Mouse (Mus musculus) MEL (cell line): ENCODE results near the gene 4930432K21Rik. TPM values are rescaled to one million over a fixed set of nuclear protein-coding genes. Genes with fewer than 3 reads are reported as not detected.

ENCODE experiments used
- DNase-seq: peaks from one replicate; pipeline ENCODE4 v3.0.0; 2011; ENCODE audit warnings: low read depth, low spot score
- H3K27ac ChIP-seq: 2 replicates; pipeline ENCODE4 v1.5.1; 2012; ENCODE audit warnings: low read depth, mild to moderate bottlenecking, control low read depth, low read length, moderate library complexity; ENCODE audit not compliant: control insufficient read depth
- H3K27me3 ChIP-seq, 2 experiments: fragments of 150-350 bp in 1 of 2; sonication (generic) in 1 of 2; 2 replicates each; pipeline ENCODE4 v1.6.1; 2012; ENCODE audit warnings: low read length in 2 of 2, mild to moderate bottlenecking in 2 of 2, improper control_type of control experiment in 1 of 2, moderate library complexity in 1 of 2; ENCODE audit not compliant: insufficient read depth in 2 of 2, control insufficient read depth in 1 of 2
- H3K36me3 ChIP-seq, 2 experiments: 2 replicates each; pipeline ENCODE4 v1.6.1; 2012 to 2014; ENCODE audit warnings: low read length in 2 of 2, improper control_type of control experiment in 1 of 2, inconsistent platforms in 1 of 2, mild to moderate bottlenecking in 1 of 2; ENCODE audit not compliant: insufficient read depth in 2 of 2, control insufficient read depth in 1 of 2
- H3K4me1 ChIP-seq, 2 experiments: fragments of 150-350 bp in 1 of 2; sonication (generic) in 1 of 2; 2 replicates each; pipeline ENCODE4 v1.6.1; 2012; ENCODE audit warnings: low read length in 2 of 2, improper control_type of control experiment in 1 of 2, mild to moderate bottlenecking in 1 of 2; ENCODE audit not compliant: insufficient read depth in 2 of 2, control insufficient read depth in 1 of 2
- H3K4me3 ChIP-seq, 2 experiments: fragments of 150-350 bp in 1 of 2; sonication (generic) in 1 of 2; 2 replicates each; pipeline ENCODE4 v1.5.1; 2012; ENCODE audit warnings: low read depth in 2 of 2, low read length in 2 of 2, mild to moderate bottlenecking in 2 of 2, moderate library complexity in 2 of 2, control low read depth in 1 of 2, improper control_type of control experiment in 1 of 2; ENCODE audit not compliant: control insufficient read depth in 1 of 2, insufficient read depth in 1 of 2
- H3K79me2 ChIP-seq: 2 replicates; pipeline ENCODE4 v1.6.1; 2012; ENCODE audit warnings: mild to moderate bottlenecking, low read length, moderate library complexity; ENCODE audit not compliant: control insufficient read depth, poor library complexity, insufficient read depth
- H3K9ac ChIP-seq: 2 replicates; pipeline ENCODE4 v1.6.1; 2012; ENCODE audit warnings: low read depth, mild to moderate bottlenecking, control low read depth, low read length, moderate library complexity; ENCODE audit not compliant: control insufficient read depth, poor library complexity, severe bottlenecking
- H3K9me3 ChIP-seq: fragments of 150-350 bp; sonication (generic); replicated peaks from 2 replicates; pipeline ENCODE4 v1.6.1; 2012; ENCODE audit warnings: mild to moderate bottlenecking, low read length, improper control_type of control experiment, moderate library complexity; ENCODE audit not compliant: insufficient read depth
- CHD1 ChIP-seq: IDR thresholded peaks from 2 replicates; pipeline ENCODE4 v1.6.1; 2012; ENCODE audit warnings: low read depth, mild to moderate bottlenecking, inconsistent platforms, low read length, improper control_type of control experiment
- CHD2 ChIP-seq: IDR thresholded peaks from 2 replicates; pipeline ENCODE4 v1.6.1; 2011; ENCODE audit warnings: low read length, improper control_type of control experiment
- CTCF ChIP-seq, 3 experiments: IDR thresholded peaks in 2 of 3; conservative IDR thresholded peaks in 1 of 3; 2 replicates each; pipeline ENCODE4 v1.5.1; 2011 to 2012; ENCODE audit warnings: low read length in 3 of 3, low read depth in 2 of 3, mild to moderate bottlenecking in 2 of 3, improper control_type of control experiment in 1 of 3, inconsistent platforms in 1 of 3, mixed read lengths in 1 of 3, moderate library complexity in 1 of 3; ENCODE audit not compliant: control insufficient read depth in 1 of 3, insufficient read depth in 1 of 3, poor library complexity in 1 of 3, severe bottlenecking in 1 of 3
- E2F4 ChIP-seq: IDR thresholded peaks from 2 replicates; pipeline ENCODE4 v1.6.1; 2011; ENCODE audit warnings: low read depth, low read length, improper control_type of control experiment, borderline replicate concordance
- ELF1 ChIP-seq: IDR thresholded peaks from 2 replicates; pipeline ENCODE4 v1.6.1; 2014; ENCODE audit warnings: low read depth, mild to moderate bottlenecking, inconsistent platforms, low read length, improper control_type of control experiment, moderate library complexity
- EP300 ChIP-seq, 2 experiments: IDR thresholded peaks; 2 replicates each; pipeline ENCODE4 v1.6.1; 2011; ENCODE audit warnings: improper control_type of control experiment in 2 of 2, low read length in 2 of 2, low read depth in 1 of 2, mild to moderate bottlenecking in 1 of 2
- ETS1 ChIP-seq: IDR thresholded peaks from 2 replicates; pipeline ENCODE4 v1.6.1; 2012; ENCODE audit warnings: low read depth, mild to moderate bottlenecking, inconsistent platforms, low read length, improper control_type of control experiment, moderate library complexity
- GABPA ChIP-seq: IDR thresholded peaks from 2 replicates; pipeline ENCODE4 v1.6.1; 2012; ENCODE audit warnings: low read depth, mild to moderate bottlenecking, inconsistent platforms, low read length, improper control_type of control experiment, moderate library complexity
- HCFC1 ChIP-seq: IDR thresholded peaks from 2 replicates; pipeline ENCODE4 v1.6.1; 2012; ENCODE audit warnings: low read depth, mild to moderate bottlenecking, inconsistent platforms, low read length, improper control_type of control experiment, moderate library complexity
- JUND ChIP-seq: IDR thresholded peaks from 2 replicates; pipeline ENCODE4 v1.6.1; 2011; ENCODE audit warnings: low read depth, mild to moderate bottlenecking, improper control_type of control experiment, low read length
- MAFK ChIP-seq: IDR thresholded peaks from 2 replicates; pipeline ENCODE4 v1.6.1; 2011; ENCODE audit warnings: low read depth, mild to moderate bottlenecking, low read length, improper control_type of control experiment, borderline replicate concordance
- MAX ChIP-seq: IDR thresholded peaks from 2 replicates; pipeline ENCODE4 v1.6.1; 2011; ENCODE audit warnings: low read length, improper control_type of control experiment
- MAZ ChIP-seq: IDR thresholded peaks from 2 replicates; pipeline ENCODE4 v1.6.1; 2012; ENCODE audit warnings: low read depth, mild to moderate bottlenecking, inconsistent platforms, low read length, improper control_type of control experiment
- MEF2A ChIP-seq: IDR thresholded peaks from 2 replicates; pipeline ENCODE4 v1.6.1; 2014; ENCODE audit warnings: low read depth, mild to moderate bottlenecking, inconsistent platforms, low read length, improper control_type of control experiment; ENCODE audit not compliant: poor library complexity, insufficient replicate concordance, severe bottlenecking; ENCODE audit errors: extremely low read depth
- MXI1 ChIP-seq: IDR thresholded peaks from 2 replicates; pipeline ENCODE4 v1.6.1; 2011; ENCODE audit warnings: mild to moderate bottlenecking, low read depth, low read length, improper control_type of control experiment
- MYB ChIP-seq: IDR thresholded peaks from 2 replicates; pipeline ENCODE4 v1.6.1; 2011; ENCODE audit warnings: mild to moderate bottlenecking, low read depth, low read length, improper control_type of control experiment
- MYC ChIP-seq: IDR thresholded peaks from 2 replicates; pipeline ENCODE4 v1.6.1; 2011; ENCODE audit warnings: low read depth, mild to moderate bottlenecking, low read length, improper control_type of control experiment, moderate library complexity
- NELFE ChIP-seq: IDR thresholded peaks from 2 replicates; pipeline ENCODE4 v1.6.1; 2011; ENCODE audit warnings: low read depth, low read length, improper control_type of control experiment
- NRF1 ChIP-seq: IDR thresholded peaks from 2 replicates; pipeline ENCODE4 v1.6.1; 2014; ENCODE audit warnings: low read depth, mild to moderate bottlenecking, inconsistent platforms, low read length, improper control_type of control experiment, moderate library complexity; ENCODE audit not compliant: poor library complexity, insufficient read depth, severe bottlenecking
- POLR2A ChIP-seq, 2 experiments: IDR thresholded peaks; 2 replicates each; pipeline ENCODE4 v1.6.1; 2011 to 2012; ENCODE audit warnings: low read length in 2 of 2, mild to moderate bottlenecking in 2 of 2, control low read depth in 1 of 2, improper control_type of control experiment in 1 of 2, low read depth in 1 of 2, moderate library complexity in 1 of 2; ENCODE audit not compliant: control insufficient read depth in 1 of 2, insufficient read depth in 1 of 2, poor library complexity in 1 of 2
- POLR2AphosphoS2 ChIP-seq: IDR thresholded peaks from 2 replicates; pipeline ENCODE4 v1.6.1; 2011; ENCODE audit warnings: low read length, improper control_type of control experiment
- POLR2AphosphoS5 ChIP-seq: IDR thresholded peaks from 2 replicates; pipeline ENCODE4 v1.6.1; 2012; ENCODE audit warnings: low read depth, borderline replicate concordance, mild to moderate bottlenecking, inconsistent platforms, low read length, moderate library complexity, mixed read lengths
- RAD21 ChIP-seq: IDR thresholded peaks from 2 replicates; pipeline ENCODE4 v1.6.1; 2011; ENCODE audit warnings: mild to moderate bottlenecking, low read depth, low read length, improper control_type of control experiment
- RCOR1 ChIP-seq: IDR thresholded peaks from 2 replicates; pipeline ENCODE4 v1.6.1; 2012; ENCODE audit warnings: low read depth, mild to moderate bottlenecking, inconsistent platforms, low read length, improper control_type of control experiment
- SIN3A ChIP-seq: IDR thresholded peaks from 2 replicates; pipeline ENCODE4 v1.6.1; 2012; ENCODE audit warnings: low read length, improper control_type of control experiment, inconsistent platforms
- SMC3 ChIP-seq: IDR thresholded peaks from 2 replicates; pipeline ENCODE4 v1.6.1; 2011; ENCODE audit warnings: low read depth, low read length, improper control_type of control experiment
- TAL1 ChIP-seq: IDR thresholded peaks from 2 replicates; pipeline ENCODE4 v1.6.1; 2012; ENCODE audit warnings: mild to moderate bottlenecking, inconsistent platforms, low read length, moderate library complexity, mixed read lengths
- TCF12 ChIP-seq: IDR thresholded peaks from 2 replicates; pipeline ENCODE4 v1.6.1; 2014; ENCODE audit warnings: low read depth, mild to moderate bottlenecking, inconsistent platforms, low read length, improper control_type of control experiment, moderate library complexity
- UBTF ChIP-seq: IDR thresholded peaks from 2 replicates; pipeline ENCODE4 v1.6.1; 2012; ENCODE audit warnings: low read depth, mild to moderate bottlenecking, inconsistent platforms, low read length, improper control_type of control experiment, moderate library complexity, borderline replicate concordance; ENCODE audit not compliant: insufficient read depth
- USF1 ChIP-seq: IDR thresholded peaks from 2 replicates; pipeline ENCODE4 v1.6.1; 2014; ENCODE audit warnings: low read depth, mild to moderate bottlenecking, inconsistent platforms, low read length, improper control_type of control experiment, moderate library complexity
- ZC3H11A ChIP-seq: IDR thresholded peaks from 2 replicates; pipeline ENCODE4 v1.6.1; 2012; ENCODE audit warnings: low read depth, mild to moderate bottlenecking, inconsistent platforms, low read length, improper control_type of control experiment
- ZKSCAN1 ChIP-seq: IDR thresholded peaks from 2 replicates; pipeline ENCODE4 v1.6.1; 2012; ENCODE audit warnings: low read depth, mild to moderate bottlenecking, inconsistent platforms, low read length, improper control_type of control experiment, moderate library complexity
- ZMIZ1 ChIP-seq: IDR thresholded peaks from 2 replicates; pipeline ENCODE4 v1.6.1; 2012; ENCODE audit warnings: low read depth, mild to moderate bottlenecking, inconsistent platforms, low read length, improper control_type of control experiment, moderate library complexity
- polyA plus RNA-seq, 2 experiments: library from polyadenylated mRNA; stranded (reverse) in 1 of 2; unstranded in 1 of 2; fragments of >175 nt in 1 of 2; fragments of >200 nt in 1 of 2; gene quantifications; 2 replicates each; pipeline versions ENCODE4 v1.2.1 to v1.2.4; 2012; ENCODE audit warnings: low replicate concordance in 2 of 2, low read depth in 1 of 2; ENCODE audit not compliant: insufficient read length in 2 of 2, insufficient read depth in 1 of 2, missing spikeins in 1 of 2
- total RNA-seq: library from RNA; depleted of rRNA; stranded (reverse); fragments of 300-350 nt; gene quantifications from 2 replicates; pipeline ENCODE4 v1.2.3, GENCODE M21; 2012

4930432K21Rik gene
- total and polyA plus RNA-seq, 3 experiments, result 2.2 to 3.0 TPM; not detected in 1

- no peak for TF ChIP-seq CHD1
- TF ChIP-seq NELFE, result peak; percentile 32
- peak; percentile 83 for TF ChIP-seq SIN3A
- TF ChIP-seq E2F4, result no peak
- no peak for TF ChIP-seq TCF12
- TF ChIP-seq ZC3H11A, result no peak
- TF ChIP-seq TAL1, result no peak
- no peak for TF ChIP-seq MYC
- no peak for TF ChIP-seq CTCF (IDR thresholded peaks at IDR 0.05 in 2 of 3, conservative IDR thresholded peaks at IDR 0.05 in 1 of 3; ENCODE audit: control insufficient read depth in 1 of 3, insufficient read depth in 1 of 3, low read depth in 2 of 3, low read length in 3 of 3, poor library complexity in 1 of 3, severe bottlenecking in 1 of 3)
- TF ChIP-seq MAX, result no peak
- no peak for TF ChIP-seq MAFK
- peak; percentile 51; the same call in 1 of the 2 replicates for TF ChIP-seq JUND
- no peak for TF ChIP-seq MAZ
- TF ChIP-seq MEF2A, result no peak
- TF ChIP-seq POLR2AphosphoS2, result no peak
- TF ChIP-seq UBTF, result no peak
- no peak for TF ChIP-seq ZKSCAN1
- no peak for TF ChIP-seq CHD2
- TF ChIP-seq ELF1, result 0 out of 2 replicates have a peak, but pooled peaks have one; percentile 9
- no peak for TF ChIP-seq POLR2AphosphoS5
- no peak for TF ChIP-seq ZMIZ1
- no peak for TF ChIP-seq NRF1
- peak; percentile 61 for TF ChIP-seq ETS1
- TF ChIP-seq USF1, result no peak
- peak; percentile 51 to 62; a peak in 1 of 4 replicates for TF ChIP-seq POLR2A (IDR thresholded peaks at IDR 0.05; ENCODE audit: control insufficient read depth in 1 of 2, insufficient read depth in 1 of 2, low read depth in 1 of 2, low read length in 2 of 2, poor library complexity in 1 of 2)
- 0 out of 2 replicates have a peak, but pooled peaks have one; percentile 17 for TF ChIP-seq RCOR1
- no peak for TF ChIP-seq SMC3
- peak; percentile 55; the same call in 1 of the 2 replicates for TF ChIP-seq HCFC1
- TF ChIP-seq MYB, result no peak
- TF ChIP-seq RAD21, result no peak
- no peak for TF ChIP-seq GABPA
- peak; percentile 71 for TF ChIP-seq MXI1
- 0 out of 4 replicates have a peak, but pooled peaks of 1 of the 2 experiments have one; percentile 40 for TF ChIP-seq EP300 (IDR thresholded peaks at IDR 0.05; ENCODE audit: low read depth in 1 of 2, low read length in 2 of 2)
- DNase-seq, result peak; percentile 82
- Histone ChIP-seq H3K4me3 (peak overlapping the region; percentile 49 to 64), H3K27ac (peak overlapping the region; percentile 94), H3K9ac (peak overlapping the region; percentile 76), H3K4me1 (peaks cover 4 to 12% of the 10 kb centered on the region in 2 experiments), H3K79me2 (peaks cover 1% of the 10 kb centered on the region; the same call in 1 of the 2 replicates), H3K36me3 (peaks cover 0 to 8% of the 10 kb centered on the region in 2 experiments; a peak in 2 of 4 replicates), H3K27me3 (no peaks in the 10 kb centered on the region), H3K9me3 (no peaks in the 10 kb centered on the region)
These were observed 44.7 kb downstream of the 4930432K21Rik start for GRCm38 (mm10) chr8:84192555-84192954.
